Mouse (Mus musculus) layer of hippocampus, postnatal 25 days (tissue): ENCODE results near the gene Zmynd12. TPM values are rescaled to one million over a fixed set of nuclear protein-coding genes. Genes with fewer than 3 reads are reported as not detected.

ENCODE experiments used
- DNase-seq, 2 experiments: peaks; one replicate each; pipeline ENCODE4 v3.0.0; 2022; ENCODE audit warnings: mixed read lengths in 2 of 2, low spot score in 1 of 2; ENCODE audit errors: extremely low spot score in 1 of 2
- total RNA-seq, 2 experiments: library from RNA; stranded (reverse); gene quantifications; 2 replicates each; pipeline ENCODE4 v1.2.3; 2021

Zmynd12 gene
- under 1 TPM; 0.49 to 0.61 TPM for total RNA-seq

DNA sequence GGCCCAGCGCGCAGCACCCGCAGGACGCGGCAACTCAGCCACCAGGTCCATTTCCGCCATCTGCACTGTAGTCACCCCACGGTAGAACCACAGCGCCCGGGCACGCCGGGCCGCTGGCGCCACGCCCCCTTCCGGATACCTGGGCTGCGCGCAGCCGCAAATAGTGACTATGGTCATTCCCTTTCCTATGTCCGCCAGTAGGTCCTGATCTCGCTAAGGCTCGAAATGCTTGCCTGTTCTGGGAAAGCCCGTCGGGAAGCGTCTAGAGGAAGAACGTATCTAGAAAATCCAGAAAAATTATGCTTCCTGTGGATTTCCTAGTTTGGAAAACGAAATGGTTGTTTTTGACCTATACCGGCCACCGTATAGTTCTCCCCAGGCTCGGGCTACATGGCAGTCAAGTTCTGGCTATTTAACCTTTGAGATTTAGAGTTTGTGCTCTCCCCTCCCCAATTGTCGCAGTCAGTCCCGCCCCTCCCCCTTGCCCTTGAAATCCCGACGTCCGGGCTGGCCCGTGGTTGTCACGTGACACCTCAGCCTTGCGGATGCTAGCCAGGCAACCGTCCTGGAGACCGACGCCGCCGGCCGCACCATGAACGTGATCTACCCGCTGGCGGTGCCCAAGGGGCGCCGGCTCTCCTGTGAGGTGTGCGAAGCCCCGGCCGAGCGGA is at the start of gene Zmynd12, which contains the start of gene Ppcs:
Gene Zmynd12 (plus strand): TSS at position 521 of the 671 bp plus-strand sequence.
Gene Ppcs (minus strand): TSS at position 127 of the 671 bp plus-strand sequence.
- DNase-seq, result peak; percentile 70 to 72

GRCm38 (mm10) chr4:119381471-119382190 is 41.0 kb upstream of the Zmynd12 start:
- DNase-seq, result no peak

DNA sequence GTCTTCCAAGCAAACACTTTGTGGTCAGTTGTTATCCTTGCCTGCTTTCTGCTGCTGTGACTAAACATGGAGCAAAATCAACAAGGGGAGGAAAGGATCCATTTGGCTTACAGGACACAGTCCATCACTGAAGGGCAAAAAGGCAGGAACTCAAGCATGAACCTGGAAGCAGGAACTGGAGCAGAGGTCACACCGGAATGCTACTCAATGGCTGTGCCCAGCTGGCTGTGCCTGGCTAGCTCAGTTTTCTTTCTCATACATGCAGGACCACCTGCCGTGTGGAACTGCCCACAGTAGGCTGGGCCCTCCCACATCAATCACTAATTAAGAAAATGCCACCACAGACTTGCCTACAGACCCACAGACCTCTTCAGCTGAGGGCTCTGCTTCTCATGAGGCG is 33.4 kb upstream of the Zmynd12 start:
- no peak for DNase-seq

DNA sequence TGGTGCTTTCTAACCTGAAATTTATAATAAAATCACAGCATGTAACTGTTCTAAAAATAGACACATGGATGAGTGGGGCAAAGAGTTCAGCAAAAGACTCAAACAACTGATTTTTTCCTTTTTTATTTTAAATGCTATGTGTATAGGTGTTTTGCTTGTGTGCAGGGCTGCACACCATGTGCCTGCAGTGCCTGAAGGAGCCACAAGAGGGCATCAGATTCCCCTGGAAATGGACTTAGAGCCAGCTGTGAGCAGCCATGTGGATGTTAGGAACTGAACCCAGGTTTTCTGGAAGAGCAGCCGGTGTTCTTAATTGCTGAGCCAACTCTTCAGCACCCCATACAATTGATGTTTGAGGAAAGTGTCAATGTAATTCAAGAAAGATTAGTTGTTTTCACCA is 32.2 kb upstream of the Zmynd12 start:
- DNase-seq, result peak in 1 of 2 experiments; percentile 30

GRCm38 (mm10) chr4:119398751-119399150 is 23.9 kb upstream of the Zmynd12 start:
- DNase-seq, result no peak

- DNase-seq, result no peak
These were observed 21.7 kb upstream of the Zmynd12 start for GRCm38 (mm10) chr4:119400896-119401295.

DNA sequence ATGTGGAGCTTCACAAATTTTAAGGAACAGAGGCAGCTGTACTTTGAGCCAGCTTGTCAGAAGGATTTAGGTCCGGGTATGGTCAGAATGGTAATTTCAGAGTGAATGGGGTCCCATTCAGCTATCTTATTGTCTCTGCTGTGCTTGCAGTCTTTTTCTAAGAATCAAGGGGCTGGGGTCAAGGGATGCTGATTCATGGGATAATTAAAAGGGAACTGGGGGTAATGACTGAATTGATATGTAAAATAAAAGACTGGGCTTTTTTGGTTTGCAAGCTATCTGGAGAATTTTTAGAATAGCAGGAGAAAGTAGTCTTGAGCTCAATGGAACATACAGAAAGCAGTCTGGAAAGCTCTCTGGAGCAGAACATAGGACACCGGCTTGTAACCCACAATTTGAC is 19.2 kb upstream of the Zmynd12 start:
- no peak for DNase-seq

- DNase-seq, result no peak
These were observed 10.6 kb upstream of the Zmynd12 start for GRCm38 (mm10) chr4:119411877-119412650.

DNA sequence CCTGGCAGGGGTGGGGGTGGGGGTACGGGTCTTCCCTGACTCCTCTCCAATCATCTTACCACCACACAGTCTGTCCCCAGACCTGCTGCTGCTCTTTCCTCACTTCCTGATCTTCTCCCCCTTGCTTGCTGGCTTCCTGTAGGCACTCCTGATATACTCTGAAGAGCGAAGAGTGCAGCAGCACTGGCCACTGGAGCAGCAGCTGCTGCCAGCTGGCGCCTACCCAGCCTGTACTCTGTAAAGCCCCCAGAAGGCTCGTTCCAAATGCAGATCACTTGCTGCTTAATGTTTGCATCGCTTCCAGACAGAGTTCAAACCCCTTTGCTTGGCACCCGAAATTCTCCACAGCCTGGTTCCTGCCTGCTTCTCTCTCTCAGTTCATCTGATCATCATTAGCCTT is 9.8 kb upstream of the Zmynd12 start:
- no peak for DNase-seq

GRCm38 (mm10) chr4:119415072-119415753 is 7.4 kb upstream of the Zmynd12 start, which contains the start of gene Ccdc30:
Ccdc30 (minus strand) TSS chr4:119415521.
- DNase-seq, result peak; percentile 84 to 87

GRCm38 (mm10) chr4:119417270-119417669 is 5.3 kb upstream of the Zmynd12 start:
- no peak for DNase-seq

GRCm38 (mm10) chr4:119417894-119418293 is 4.7 kb upstream of the Zmynd12 start:
- no peak for DNase-seq

GRCm38 (mm10) chr4:119421191-119421590 is 1.4 kb upstream of the Zmynd12 start:
- DNase-seq, result no peak

GRCm38 (mm10) chr4:119421921-119422293 is 707 bp upstream of the Zmynd12 start:
- DNase-seq, result peak in 1 of 2 experiments; percentile 9

- no peak for DNase-seq
These were observed 2.5 kb downstream of the Zmynd12 start for GRCm38 (mm10) chr4:119425077-119425476.

GRCm38 (mm10) chr4:119425601-119426000 is 3.0 kb downstream of the Zmynd12 start:
- DNase-seq, result no peak

DNA sequence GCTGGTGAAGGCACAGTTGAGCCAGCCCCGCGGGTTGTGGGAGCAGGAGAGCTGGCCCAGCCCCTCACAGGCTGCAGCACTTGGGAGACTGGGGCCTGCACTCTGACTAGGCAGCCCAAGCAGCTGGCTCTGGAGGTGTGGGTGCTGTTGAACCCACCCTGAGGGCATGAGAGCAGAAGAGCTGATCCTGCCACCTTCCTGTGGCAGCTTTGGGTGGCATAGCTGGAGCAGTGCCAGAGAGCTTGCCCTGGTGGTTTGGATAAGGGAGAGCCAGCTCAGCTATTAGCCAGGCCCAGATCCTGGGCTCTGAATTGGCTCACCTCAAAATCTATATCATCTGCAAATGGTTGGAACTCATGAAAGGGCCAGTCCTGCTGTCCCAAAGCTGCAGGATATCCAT is 5.1 kb downstream of the Zmynd12 start:
- DNase-seq, result no peak

DNA sequence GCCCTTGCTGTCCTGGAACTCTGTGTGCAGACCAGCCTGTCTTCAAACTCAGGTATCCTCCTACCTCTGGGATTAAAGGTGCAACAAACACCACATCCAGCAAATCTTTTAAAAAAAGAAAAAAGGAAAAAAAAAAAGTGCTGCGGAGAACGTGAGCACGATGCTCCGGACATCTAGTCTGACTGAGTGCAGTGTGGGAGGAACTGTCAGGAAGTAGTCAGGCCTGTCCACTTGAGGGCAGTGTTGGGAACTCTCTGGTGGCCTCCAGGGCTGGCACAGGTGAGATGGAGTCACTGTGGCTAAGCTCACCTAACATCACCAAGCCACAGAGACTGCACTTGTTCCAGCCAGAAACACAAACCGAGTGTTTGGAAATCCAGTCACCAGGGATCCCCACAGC is 8.1 kb downstream of the Zmynd12 start:
- DNase-seq, result peak in 1 of 2 experiments; percentile 49

- no peak for DNase-seq
These were observed 15.3 kb downstream of the Zmynd12 start for GRCm38 (mm10) chr4:119437936-119438335.

DNA sequence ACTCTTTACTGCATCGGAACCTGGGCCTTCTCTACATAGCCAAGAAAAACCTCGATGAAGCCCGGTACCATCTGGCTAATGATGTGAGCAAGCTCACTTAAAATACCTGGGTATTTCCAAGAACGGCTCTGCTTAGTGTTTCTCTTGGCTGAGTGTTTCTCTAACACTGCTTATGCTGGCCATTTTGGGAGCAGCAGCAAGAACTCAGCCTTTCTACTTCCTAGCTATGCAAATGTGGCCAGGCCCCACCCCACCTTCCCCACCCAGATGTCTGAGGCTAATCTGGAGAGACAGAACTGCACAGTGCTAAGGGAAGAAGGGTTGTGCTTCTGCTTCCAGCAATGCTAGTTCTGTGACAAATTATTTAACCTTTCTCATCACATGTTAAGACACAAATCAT is 19.2 kb downstream of the Zmynd12 start:
- no peak for DNase-seq
